Mouse (Mus musculus): ENCODE measurements around the gene Nim1k.
"Not testable (repeated sequence)": the region's sequence is repeated elsewhere in the genome, so short reads cannot be mapped to it uniquely, and the experiment has no call there.

Nim1k gene

DNA sequence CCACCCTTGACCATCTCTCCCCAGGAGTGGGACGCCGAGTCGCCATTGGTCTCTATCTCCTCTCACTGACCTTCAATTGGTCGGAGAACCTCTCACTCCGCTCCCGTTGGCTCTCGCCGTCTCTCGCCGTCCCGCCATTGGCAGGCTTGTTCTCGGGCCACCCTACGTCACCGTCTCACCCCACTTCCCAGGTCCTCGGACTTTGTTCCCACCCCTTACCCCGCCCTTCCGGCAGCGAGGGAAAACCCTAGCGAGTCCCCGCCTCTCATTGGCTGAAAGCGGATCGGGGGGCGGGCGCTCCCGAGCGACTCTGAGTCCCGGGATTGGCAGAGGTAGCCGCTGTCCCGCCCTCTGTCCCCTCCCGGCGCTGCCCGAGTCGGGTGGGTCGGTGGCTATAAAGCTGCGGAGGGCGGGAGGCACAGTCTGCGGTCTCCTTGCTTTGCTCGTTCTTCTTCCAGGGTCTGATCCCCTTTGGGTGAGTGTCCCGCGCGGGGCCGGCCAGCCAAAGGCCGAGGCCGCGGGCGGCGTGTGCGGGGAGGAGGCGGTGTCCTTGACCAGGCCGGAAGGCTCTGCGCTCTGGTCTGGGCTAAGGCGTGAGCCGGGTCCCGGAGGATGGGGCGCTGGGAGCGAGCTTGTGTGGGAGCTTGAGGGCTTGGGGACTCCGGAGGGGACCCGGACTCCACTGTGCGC, 65.5 kb downstream of the Nim1k start, which contains the start of gene Hmgcs1:
TSS of gene Hmgcs1 (plus strand) at position 341 of the 690 bp plus-strand sequence.
- DNase-seq (ENCODE audit: low spot score in 2 of 2): peak; percentile 99 to 100

DNA sequence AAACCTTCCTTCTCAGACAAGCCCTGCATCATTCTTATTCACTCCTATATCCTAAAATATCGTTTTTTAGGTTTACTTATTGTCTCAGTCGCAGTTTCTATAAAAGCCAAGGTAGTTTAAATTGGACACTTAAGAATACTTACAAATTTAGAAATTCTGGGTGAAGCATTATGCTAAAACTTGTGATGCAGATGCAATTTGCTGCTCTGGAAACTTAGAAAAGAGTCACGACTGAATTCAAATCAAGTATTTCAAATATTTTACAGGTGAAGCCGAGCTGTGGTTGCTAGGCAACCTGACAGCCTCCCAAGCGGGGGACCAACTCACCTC, 66.0 kb downstream of the Nim1k start:
- DNase-seq (ENCODE audit: low spot score in 2 of 2): no peak

DNA sequence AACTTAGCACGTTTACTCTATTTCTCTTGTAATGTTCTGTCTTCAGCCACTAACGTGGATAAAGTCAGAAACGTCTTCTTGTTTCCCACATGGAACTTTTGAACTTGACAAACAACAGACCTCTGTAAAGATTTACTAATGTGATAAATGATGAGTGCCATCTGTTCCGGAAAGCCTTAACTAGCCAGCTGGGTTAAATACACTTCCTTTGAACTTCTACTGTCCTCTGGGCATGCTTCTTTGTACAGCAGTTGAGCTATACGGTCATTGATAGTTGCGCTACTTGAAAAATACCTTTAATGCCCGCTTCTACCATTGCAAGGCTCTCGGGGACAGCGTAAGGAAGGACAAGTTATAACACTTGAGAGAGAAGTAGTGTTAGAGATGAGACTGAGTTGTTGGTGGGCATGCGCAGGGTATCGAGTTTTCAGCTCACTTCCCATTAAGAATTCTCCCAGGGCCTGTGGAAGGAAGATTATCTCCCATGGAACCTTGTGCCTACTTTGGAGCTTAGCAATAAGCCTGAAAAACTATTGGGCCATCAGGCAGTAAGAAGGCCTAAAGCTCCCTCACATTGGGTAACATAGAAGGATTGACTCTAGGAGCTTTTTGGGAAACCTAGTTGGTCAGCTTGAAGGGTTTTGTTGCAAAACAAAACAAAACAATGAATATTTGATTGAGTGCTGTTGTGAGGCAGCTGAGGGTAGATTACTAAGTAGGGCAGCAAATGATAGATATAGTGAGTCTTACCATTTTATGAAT, 71.1 kb downstream of the Nim1k start:
- no peak for DNase-seq (ENCODE audit: low spot score in 2 of 2)

DNA sequence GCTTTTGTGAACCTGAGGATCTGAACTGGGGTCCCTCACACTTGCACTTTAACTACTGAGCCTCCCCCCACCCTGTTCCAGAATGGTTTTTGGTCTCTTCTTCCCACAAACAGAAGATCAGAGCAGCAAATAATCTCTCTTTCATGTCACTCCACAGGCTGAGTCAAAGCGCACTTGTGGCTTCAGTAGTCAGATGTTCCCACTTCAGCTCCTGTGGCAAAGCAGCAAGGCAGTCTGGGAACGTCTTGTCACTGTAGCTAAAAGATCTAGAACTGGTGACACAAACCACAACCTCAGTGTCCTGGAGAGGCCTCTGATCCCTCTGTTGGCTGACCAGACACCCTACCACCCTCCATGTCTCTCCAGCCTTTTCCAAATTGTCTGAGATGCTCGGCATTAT, 74.5 kb downstream of the Nim1k start:
- DNase-seq (ENCODE audit: low spot score in 2 of 2): no peak

- DNase-seq (ENCODE audit: low spot score in 2 of 2): no peak
Observed at GRCm38 (mm10) chr13:119679721-119680120, 76.0 kb downstream of the Nim1k start.

DNA sequence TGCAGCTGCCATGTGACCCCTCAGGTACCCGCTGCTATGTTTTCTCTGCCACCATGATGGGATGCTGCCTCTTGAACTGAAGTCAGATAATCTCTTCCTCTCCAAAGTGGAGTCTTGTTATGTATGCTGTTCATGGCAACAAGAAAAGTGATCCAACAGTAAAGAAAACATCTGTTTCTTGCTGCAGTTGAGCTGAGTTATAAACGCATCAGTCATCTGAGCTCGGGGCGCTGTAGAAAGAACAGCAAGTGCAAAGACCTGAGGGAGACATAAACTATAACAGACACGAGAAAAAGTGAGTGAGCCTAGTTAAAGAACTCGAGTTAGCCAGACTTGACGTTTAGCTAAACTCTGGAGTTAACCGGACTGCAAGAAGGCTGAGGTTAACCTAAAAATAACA, 76.9 kb downstream of the Nim1k start:
- no peak for DNase-seq (ENCODE audit: low spot score in 2 of 2)

GRCm38 (mm10) chr13:119661420-119661819, 94.3 kb downstream of the Nim1k start:
- not testable (repeated sequence) for DNase-seq (ENCODE audit: low spot score in 2 of 2)
